Mouse (Mus musculus) heart, adult 9 months (tissue): ENCODE data around the gene Tmem45b.
"Not testable (repeated sequence)": the region's sequence is repeated elsewhere in the genome, so short reads cannot be mapped to it uniquely, and the experiment has no call there.

Source experiments
- DNase-seq, 2 experiments: peaks; one replicate each; pipeline ENCODE4 v3.0.0; 2022; ENCODE audit warnings: low spot score in 2 of 2

The Tmem45b gene

DNA sequence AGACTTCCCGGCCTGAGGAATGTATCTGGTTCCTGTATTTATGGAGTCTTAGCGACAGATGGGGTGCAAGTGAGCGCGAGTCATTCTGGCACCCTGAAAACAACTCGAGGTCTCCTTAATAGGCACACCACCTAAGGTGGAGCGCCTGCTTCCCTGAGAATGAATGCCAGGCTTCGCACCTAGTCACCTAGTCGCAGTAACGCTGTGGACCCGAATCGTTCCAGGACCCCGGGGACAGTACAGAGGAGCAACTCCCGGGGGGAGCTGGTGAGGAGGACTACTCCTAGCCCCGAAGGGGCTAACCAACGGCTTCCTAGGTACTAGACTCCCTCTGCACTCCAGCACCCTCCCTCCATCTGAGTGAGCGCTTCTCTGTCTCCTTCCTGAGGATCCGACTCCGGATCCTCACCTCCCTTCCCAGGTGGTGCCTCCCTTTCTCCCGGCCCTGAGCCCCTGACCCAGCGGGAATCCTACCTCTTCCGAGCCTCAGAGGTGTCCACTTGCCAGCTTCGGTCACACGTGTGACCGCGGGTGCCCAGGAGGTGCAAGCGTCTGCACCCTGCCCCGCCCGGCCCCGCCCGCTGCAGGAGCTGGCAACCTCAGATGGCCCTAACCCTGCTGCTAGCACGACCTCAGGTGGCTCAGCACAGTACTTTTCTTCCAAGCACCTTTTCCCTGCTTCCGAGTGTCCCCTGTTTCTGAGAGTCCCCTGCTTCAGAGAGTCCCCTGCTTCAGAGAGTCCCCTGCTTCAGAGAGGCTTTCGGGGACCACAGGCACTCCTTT, at the start of gene Tmem45b:
Tmem45b (minus strand) TSS at position 771 of the 783 bp plus-strand sequence.
- DNase-seq, result no peak

DNA sequence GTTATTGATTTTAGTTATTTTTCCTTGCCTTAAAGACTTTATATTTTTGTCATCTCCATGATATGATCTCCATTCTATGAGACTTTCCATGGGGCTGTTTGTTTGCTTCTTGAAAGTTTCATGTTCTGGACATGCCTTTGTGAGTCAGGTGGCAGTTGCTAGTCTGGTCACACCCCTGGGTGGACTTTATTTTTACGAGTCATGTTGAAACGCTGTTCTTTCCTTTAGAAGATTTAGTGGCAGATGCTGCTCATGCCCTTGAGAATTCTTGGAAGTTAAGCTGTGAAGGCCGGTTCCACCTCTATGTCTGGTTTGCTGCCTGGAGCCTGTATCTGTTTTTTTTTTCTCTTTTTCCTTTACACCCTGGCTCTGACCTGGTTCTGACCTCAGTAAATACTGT, 43.9 kb upstream of the Tmem45b start:
- DNase-seq, result no peak

DNA sequence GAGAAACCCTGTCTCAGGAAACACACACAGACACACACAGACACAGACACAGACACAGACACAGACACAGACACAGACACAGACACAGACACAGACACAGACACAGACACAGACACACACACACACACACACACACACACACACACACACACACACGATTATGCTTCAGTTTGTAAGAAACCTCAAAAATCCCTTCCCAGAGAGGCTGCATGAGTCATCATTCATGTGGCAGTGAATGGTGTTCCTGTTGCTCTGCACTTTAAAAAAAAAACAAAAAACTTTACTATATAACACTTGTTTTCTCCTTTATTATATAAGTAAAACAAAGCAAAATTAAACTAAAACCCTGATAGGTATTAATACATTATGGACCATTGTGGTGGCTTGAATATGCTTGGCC, 37.0 kb upstream of the Tmem45b start:
- DNase-seq, result not testable (repeated sequence)

DNA sequence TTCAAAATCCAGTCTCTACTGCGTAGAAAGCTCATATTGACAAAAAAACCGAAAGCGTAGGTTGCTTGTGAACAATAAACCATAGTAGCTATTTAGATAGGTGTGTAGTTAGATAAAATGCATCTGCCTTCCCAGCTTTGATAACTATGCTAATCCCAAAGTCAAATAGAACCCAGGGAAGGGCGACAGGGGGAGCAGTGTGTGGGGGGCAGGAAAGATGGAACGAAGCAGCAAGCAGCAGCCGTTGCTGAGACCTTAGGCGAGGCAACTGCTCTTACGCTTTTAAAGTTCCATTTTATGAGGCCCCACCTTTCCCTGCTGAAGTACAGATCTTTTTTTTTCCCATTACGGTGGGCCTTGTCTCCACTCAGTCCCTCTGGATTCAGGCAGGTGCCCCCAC, 1.1 kb downstream of the Tmem45b start:
- DNase-seq, result no peak

DNA sequence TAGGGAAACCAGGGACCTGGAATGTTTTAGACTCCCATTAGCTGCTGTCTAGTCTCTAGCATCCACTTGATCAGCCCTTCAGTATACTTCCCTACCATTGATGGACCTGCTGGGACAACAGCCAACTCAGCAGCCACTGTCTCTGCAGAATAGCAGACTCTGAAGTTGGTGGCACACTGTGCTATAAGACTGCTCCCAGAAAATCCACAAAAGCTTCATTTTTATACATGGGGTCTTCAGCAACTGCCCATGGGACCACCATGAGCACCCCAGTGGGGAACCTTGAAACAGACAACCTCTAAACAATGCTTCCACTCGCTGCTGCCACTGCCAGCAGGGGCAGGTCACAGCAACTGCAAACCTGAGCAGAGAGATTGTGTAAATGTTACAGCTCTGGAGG, 9.9 kb downstream of the Tmem45b start:
- no peak for DNase-seq

DNA sequence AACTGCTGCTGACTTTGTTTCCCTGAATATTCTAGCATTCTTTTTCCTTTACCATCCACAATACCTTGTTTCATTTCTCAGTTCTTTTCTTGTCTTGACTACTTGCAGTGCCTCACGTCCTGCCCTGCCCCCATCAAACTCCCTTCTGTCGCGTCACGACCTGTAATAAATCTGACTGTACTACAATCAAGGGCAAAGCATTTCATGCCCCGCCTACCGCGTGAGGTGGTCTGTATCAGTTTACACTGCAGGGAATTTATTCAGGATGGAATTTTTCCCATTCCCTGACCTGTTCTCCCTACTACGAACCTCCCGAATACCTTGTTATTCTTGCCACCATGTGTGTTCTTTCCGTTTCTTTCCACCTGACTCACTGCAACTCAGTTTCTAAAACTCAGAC, 12.1 kb downstream of the Tmem45b start:
- DNase-seq, result no peak

DNA sequence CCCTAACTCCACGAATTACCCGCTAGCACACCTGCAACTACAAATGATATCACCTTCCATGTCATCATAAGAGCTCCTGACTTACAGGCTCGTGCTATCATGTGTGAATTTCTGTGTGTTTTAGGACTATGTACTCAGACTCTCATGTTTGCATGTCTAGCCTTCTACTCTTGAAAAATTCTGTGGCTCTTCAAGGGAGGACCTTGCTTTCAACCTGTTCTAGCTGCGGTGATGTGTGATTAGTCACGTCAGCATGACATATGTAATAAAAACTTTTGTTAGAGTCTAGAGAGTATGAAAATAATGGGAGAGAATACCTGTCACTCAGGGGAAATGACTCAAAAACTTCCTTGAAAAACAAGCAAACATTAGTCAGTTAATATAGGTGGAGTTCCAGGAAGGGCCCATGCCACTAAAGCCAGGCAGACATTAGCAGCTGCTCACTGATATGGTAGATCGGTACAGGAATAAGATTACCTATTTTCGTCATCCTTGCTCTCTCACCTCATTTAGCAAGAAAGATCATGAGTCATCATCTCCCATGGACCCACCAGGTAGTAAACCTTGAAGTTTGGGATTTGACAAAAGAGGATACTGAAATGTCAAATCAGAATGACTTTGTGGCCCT, 15.0 kb downstream of the Tmem45b start:
- DNase-seq, result no peak

DNA sequence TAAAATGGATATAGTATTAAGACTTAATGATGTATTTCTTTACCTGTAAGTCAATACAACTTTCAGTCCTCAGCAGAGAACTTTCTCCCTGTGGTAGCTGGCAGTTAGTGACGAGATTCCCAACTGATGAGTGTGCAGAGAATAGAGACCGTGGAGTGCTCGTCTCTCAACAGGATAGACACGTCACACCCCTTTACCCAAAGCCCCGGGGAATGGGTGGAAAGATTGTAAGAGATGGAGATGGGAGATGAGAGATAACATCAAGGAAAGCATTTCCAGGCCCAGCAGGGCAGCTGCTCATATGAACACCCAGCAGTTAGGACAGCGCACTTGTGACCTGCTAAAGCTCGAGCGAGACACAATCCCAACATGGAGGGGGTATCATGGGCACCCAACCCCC, 20.0 kb downstream of the Tmem45b start:
- DNase-seq, result no peak

DNA sequence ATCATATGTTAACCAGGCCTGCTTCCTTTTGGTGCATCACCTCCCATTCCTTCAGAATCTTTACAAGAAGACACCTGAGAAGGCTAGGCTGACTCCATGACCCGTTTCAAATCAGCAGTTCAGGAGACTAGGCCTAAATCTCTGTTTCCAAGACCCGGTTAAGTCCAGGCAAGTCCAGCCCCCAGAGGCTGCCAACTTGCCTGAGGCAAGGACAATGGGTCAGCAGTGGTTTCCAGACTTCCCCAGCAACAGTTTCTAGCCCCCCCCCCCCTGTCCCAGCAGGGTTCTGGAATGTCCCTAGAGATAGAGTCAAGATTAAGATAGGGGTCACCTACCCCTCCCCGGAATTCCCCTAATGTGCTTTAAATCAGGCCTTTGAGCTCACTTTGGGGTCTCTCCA, 22.8 kb downstream of the Tmem45b start:
- DNase-seq, result no peak

DNA sequence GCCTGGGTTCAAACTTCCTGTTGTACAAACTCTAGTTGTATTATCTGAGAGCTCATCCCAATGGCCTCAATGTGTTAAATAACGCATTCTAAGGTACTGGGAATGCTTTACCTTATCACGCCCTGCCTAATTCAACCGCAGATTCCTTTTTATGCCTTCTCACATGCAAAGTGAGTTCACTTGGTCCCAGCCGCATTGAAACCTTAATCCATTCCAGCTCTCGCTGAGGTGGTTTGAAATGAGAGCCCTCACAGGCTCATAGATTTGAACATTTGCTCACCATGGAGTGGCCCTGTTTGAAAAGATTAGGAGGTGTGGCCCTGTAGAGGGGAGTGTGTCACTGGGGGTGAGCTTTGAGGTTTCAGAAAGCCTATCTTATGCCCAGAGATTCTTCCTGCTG, 23.9 kb downstream of the Tmem45b start:
- DNase-seq, result no peak

DNA sequence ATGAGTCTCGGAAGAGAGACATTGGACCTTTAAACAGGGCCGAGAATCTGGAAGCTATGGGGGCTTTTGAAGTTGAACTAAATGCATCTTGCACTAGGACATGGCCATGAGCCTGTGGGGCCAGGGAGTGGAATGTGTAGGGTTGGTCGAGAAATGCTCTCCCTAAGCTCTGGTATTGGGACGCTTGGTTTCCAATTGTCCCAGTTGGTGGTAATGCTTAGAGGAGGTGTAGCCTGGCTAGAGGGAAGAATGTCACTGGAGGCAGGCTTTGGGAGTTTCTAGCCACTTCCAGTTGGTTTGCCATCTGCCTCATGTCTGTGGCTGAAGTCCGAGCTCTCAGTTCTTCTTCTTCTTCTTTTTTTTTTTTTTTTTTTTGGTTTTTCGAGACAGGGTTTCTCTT, 24.9 kb downstream of the Tmem45b start:
- no peak for DNase-seq

DNA sequence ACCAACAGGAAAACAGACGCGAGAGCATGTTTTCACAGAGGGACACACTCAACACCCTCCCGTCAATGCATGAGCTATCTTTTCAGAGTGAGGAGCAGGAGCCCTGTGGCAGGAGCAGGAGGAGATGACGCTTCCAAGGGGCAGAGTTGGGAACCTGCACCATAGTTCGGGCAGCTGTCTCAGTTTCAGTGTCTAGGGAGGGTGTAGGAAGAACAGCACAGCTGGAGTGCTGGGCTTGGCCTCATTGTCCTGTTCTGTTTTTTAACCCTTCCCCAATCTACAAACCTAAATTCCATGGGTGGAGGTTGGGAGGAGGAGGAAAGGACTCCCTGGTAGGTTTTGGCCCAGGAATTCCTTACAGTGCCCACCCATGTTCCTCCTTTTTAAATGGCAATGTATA, 25.4 kb downstream of the Tmem45b start:
- DNase-seq, result no peak

DNA sequence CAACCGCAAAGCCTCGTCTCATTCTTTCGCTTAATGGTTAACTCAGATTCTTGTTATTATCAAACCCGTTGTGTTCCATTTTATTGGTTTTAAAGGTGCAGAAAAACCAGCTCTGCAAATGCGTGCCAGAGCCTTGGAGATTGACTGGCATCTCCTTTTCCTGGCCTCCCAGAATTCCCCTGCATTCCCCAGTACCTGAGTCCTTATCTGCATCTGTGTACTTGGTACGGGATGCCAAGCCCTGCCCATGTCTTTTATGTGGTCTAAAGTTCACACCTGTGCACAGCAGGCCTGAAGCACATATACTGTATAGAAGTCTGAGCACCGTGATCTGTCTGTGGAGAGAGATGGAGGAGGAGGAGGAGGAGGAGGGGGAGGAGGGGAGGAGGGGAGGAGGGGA, 26.4 kb downstream of the Tmem45b start:
- DNase-seq, result no peak

DNA sequence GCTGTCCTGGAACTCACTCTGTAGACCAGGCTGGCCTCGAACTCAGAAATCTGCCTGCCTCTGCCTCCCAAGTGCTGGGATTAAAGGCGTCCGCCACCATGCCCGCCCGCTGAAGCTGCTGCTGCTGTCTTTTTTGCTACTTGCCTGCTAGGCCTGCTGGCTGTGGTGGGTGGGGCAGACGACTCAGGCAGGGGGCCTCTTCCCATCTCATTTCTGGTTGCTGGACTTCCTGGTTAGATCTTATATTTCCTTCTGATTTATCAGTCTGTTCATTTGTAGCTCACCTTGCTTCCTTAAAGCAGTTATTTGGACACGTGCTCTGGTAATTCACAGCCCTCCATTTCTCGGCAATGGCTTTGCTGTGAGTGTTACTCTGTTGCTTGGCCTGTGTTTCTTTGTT, 28.8 kb downstream of the Tmem45b start:
- no peak for DNase-seq

DNA sequence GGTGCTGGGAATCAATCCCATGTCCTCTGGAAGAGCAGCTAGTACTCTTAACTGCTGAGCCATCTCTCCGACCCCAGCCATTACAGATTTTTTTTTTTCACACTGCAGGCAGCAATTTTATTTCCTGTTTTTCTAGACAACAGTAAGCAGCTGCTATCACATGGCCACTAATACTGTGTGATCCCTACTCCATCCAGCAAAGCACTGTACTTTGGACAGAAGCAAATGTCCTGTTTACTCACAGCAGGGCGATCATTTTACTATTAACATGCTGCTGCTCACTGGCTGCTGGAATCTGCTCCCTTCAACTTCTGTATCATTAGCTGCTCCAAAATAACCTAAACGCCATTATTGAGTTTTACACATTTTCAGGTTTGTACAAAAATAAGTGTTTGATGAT, 30.8 kb downstream of the Tmem45b start:
- no peak for DNase-seq

DNA sequence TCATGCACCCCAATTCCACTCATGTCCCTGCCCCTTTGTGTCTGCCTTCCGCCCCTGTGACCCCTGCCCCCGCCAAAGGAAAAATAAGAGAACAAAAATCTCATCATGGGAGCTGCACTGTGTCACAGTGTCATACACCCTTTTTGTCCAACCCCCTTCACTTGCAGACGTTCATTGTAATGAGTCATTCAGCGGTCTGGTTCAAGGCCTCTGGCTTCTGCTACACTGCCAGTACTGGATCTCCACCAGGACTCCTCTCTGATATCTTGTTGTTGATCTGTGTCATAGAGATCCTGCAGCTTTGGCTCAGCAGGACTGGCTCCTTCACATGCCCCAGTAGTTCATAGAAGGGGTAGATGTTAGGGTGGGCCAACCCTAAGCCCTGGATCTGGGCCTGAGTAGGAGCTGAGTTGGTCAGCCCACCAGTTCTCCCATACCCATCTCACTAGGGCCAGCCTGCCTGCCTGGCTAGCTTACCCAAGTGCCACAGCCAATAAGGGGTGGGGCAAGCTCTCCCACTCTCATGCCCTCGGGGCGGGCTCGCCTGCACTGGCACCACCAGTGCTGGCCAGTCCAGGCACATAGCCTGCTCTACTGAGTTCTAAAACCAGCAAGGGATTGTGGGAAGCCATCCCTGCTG, 31.8 kb downstream of the Tmem45b start:
- no peak for DNase-seq

DNA sequence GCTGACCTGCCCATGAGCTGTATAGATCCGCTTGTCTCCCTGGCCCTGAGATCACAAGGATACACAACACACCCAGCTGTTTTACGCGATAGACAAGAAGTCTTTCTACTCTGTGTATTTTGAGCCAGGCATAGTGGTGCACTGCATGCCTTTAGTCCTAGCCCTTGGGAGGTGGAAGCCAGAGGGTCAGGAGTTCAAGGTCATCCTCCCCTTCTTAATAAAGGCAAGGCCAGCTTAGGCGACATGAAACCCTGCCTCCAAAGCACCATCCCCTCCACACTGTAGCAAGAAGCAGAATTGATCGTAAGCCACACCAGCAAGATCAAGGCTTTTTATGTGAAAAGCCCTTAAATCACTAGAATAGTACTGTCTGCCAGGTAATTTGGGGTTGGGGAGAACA, 32.5 kb downstream of the Tmem45b start:
- no peak for DNase-seq

DNA sequence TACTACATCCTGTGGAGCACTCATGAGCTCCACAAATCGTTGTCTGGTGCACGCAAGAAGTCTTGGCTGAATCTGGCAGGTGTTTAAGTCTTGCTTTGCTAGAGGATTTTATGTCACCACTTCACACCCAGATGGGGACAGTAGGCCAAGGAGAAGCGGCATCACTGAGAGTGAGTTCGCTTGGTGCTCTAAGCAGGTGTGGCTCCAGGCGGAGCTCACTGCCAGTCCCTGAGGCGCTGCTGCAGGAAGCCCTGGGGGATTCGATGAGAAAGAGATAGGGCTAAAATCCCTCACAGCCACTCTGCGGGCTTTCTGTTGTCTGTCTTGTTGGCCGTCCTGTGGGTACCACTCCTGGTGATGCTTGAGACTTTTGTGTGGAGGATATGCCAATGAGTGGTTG, 34.3 kb downstream of the Tmem45b start:
- DNase-seq, result no peak

DNA sequence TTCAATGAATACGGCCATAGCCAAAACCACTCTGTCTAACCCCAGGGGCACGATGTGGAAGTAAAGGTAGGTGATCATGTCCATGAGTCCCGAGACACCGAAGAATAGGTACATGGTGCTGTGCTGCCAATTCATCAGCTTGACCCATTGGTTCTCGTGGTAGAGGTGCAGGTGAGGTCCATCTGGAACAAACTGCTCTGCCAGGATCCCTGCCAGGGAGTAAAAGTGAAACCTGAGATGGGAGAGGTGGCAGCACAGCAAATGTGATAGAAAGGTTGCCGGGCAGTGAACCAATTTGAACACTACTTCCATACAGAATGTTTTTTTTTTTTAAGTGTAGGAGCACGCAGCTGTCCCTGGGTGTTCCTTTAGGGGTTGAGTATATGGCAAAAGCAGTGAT, 35.3 kb downstream of the Tmem45b start:
- no peak for DNase-seq

DNA sequence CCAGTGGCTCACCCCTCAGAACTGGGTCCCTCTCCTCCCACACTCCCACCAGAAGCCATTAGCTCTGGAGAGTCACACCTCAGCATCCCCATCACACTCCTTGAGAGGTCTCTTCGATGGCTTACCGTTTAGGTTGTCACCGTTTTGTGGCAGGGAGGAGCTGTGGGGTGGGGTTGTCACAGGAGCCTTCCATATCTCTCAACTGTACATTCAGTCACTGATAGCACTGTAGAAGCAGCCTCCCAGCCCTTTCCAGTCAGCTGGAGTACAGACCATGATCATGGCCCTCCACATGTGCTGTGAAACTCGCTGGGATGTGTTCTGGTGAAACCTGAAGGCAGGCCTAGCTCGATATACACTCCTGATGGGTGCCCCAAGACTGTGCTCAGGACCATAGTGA, 42.1 kb downstream of the Tmem45b start:
- DNase-seq, result no peak

DNA sequence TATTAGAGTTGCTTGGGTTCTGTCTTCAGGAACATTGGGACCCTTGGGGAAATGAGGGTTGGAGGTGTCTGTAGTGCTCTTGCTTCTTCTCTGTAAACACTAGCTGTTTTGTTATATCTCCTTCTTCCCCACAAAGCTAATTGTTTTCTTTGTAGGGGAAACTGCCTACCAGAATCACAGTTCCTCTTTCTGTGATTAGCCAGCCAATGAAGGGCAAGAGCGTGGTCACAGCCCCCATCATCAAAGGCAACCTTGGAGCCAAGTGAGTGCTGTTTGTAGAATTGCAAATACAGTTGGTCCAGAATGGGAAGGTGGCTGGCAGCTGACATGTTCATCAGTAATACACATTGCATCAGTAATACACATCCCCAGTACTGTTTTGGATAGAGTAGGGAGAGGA, 45.4 kb downstream of the Tmem45b start:
- DNase-seq, result no peak

DNA sequence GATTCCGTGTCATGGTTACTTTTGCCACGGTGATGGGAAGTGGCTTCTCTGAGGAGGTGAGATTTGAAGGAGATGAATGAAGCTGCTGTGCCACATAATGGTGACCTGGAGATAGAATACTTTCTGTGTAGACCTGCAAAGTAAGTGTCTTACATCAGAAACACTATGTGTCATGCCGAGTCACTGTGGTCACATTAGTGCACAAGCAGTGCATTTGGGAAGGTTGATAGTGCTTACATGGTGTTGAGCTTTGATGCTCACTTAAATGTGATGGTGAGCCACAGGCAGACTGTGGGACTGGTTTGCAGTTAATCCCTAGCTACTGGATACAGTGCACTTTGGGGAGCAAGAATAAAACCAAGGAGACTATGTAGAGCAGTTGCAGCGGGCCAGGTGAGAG, 52.1 kb downstream of the Tmem45b start:
- no peak for DNase-seq

DNA sequence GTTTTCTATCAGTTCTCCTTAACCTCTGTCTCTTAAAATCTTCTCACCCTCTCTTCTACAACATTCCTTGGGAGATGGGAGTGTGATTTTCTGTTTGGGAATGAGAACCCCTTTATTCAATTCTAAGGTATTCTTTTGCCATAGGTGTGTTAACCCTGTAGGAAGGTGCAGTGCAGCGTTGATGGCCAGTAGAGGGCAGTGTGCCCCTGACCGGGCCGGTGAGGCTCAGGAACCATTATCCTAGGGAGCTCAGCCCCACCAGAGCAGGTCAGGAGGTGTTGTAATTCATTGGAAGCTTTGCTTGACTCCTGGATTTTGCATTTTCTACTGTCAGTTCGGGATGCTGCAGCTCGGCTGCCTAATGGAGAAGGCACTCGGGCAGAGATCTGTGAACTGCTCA, 59.0 kb downstream of the Tmem45b start:
- no peak for DNase-seq
